Mouse (Mus musculus) myocyte (in vitro differentiated cells): ENCODE measurements around the gene Srp72.

Source experiments
- E2F4 ChIP-seq: IDR thresholded peaks from one replicate; pipeline ENCODE4 v1.6.1; 2011; ENCODE audit warnings: mild to moderate bottlenecking, control low read depth, moderate library complexity; ENCODE audit not compliant: insufficient read depth
- POLR2A ChIP-seq: IDR thresholded peaks from one replicate; pipeline ENCODE4 v1.6.1; 2011; ENCODE audit warnings: low read depth, mild to moderate bottlenecking, control low read depth, moderate library complexity; ENCODE audit not compliant: insufficient read length

DNA sequence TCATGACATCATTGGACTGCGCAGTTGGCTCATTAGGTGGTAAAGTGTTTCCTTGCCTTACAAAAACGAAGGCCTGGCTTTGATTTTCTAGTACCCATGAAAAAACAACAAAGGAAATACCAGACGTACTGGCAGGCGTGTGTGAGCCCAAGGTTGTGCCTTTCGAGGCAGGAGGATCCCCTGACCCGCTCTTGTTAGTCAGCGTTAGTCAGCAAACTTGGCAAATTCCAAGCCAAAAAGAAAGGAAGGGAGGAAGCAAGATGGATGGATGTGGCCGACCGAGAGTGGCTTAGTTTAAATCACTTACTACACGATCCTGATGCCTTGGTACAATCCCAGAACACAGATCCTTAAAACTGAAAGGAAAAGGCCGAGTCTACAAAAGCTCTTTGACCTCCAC lies 11.9 kb upstream of the Srp72 start:
- TF ChIP-seq E2F4 (no peak), POLR2A (no peak)
